Mouse (Mus musculus) heart, embryonic 14.5 days (tissue): ENCODE measurements around the gene Fam189b. TPM values are rescaled to one million over a fixed set of nuclear protein-coding genes. Genes with fewer than 3 reads are reported as not detected.
A peak's percentile ranks its signal among the peaks of the same experiment; 100 is the strongest.

Source experiments
- ATAC-seq: fragments of 200-750 bp; cut with Nextera tagmentation; 2 replicates; pipeline ENCODE4 v1.8.0; 2017; ENCODE audit warnings: low read depth, moderate TSS enrichment; ENCODE audit not compliant: insufficient number of reproducible peaks, insufficient read depth, low FRiP score
- H3K27ac ChIP-seq, 2 experiments: fragments of 200-500 bp in 1 of 2; fragments of 300-500 bp in 1 of 2; sonication (generic) in 1 of 2; replicated peaks in 1 of 2; 2 replicates each; pipeline ENCODE4 v1.5.1; 2012 to 2014; ENCODE audit warnings: low read depth in 2 of 2, low read length in 2 of 2, control low read depth in 1 of 2, mild to moderate bottlenecking in 1 of 2, mixed read lengths in 1 of 2; ENCODE audit not compliant: control insufficient read depth in 1 of 2, insufficient read depth in 1 of 2
- H3K27me3 ChIP-seq: fragments of 300-500 bp; sonication (generic); 2 replicates; pipeline ENCODE4 v1.6.1; 2014; ENCODE audit warnings: mild to moderate bottlenecking, low read length, control low read depth; ENCODE audit not compliant: control insufficient read depth, insufficient read depth
- H3K36me3 ChIP-seq: fragments of 300-500 bp; sonication (generic); 2 replicates; pipeline ENCODE4 v1.6.1; 2014; ENCODE audit warnings: mild to moderate bottlenecking, control low read depth, low read length, mixed read lengths; ENCODE audit not compliant: control insufficient read depth, insufficient read depth
- H3K4me1 ChIP-seq, 2 experiments: fragments of 200-500 bp in 1 of 2; fragments of 300-500 bp in 1 of 2; sonication (generic) in 1 of 2; 2 replicates each; pipeline ENCODE4 v1.6.1; 2012 to 2014; ENCODE audit warnings: low read length in 2 of 2, control low read depth in 1 of 2, mixed read lengths in 1 of 2; ENCODE audit not compliant: control insufficient read depth in 2 of 2, insufficient read depth in 2 of 2
- H3K4me2 ChIP-seq: fragments of 300-500 bp; sonication (generic); 2 replicates; pipeline ENCODE4 v1.6.1; 2014; ENCODE audit warnings: mild to moderate bottlenecking, low read length
- H3K4me3 ChIP-seq, 2 experiments: fragments of 200-500 bp in 1 of 2; fragments of 300-500 bp in 1 of 2; sonication (generic) in 1 of 2; 2 replicates each; pipeline ENCODE4 v1.5.1; 2012 to 2014; ENCODE audit warnings: low read length in 2 of 2, mild to moderate bottlenecking in 2 of 2, control low read depth in 1 of 2, low read depth in 1 of 2, moderate library complexity in 1 of 2; ENCODE audit not compliant: control insufficient read depth in 1 of 2, insufficient read depth in 1 of 2
- H3K9ac ChIP-seq: fragments of 300-500 bp; sonication (generic); 2 replicates; pipeline ENCODE4 v1.6.1; 2014; ENCODE audit warnings: mild to moderate bottlenecking, low read length
- H3K9me3 ChIP-seq: fragments of 300-500 bp; sonication (generic); 2 replicates; pipeline ENCODE4 v1.6.1; 2016; ENCODE audit warnings: low read length, control low read depth; ENCODE audit not compliant: control insufficient read depth
- WGBS: fragments of 180-500 bp; shearing (Covaris S2); extraction: QIAGEN DNeasy Blood & Tissue Kit; methylation state at CpG from one replicate; pipeline ENCODE4 v1.1.7; 2014; 5-methylcytosine and 5-hydroxymethylcytosine counted together
- polyA plus RNA-seq: library from polyadenylated mRNA; unstranded; fragments of >200 nt; fragmentation: Nextera tagmentation; extraction: Ambion mirVana; gene quantifications from 2 replicates; pipeline ENCODE4 v1.2.1, GENCODE M21; 2014

The Fam189b gene
- polyA plus RNA-seq, 1 experiment from 2014 or later: 12.8 TPM

DNA sequence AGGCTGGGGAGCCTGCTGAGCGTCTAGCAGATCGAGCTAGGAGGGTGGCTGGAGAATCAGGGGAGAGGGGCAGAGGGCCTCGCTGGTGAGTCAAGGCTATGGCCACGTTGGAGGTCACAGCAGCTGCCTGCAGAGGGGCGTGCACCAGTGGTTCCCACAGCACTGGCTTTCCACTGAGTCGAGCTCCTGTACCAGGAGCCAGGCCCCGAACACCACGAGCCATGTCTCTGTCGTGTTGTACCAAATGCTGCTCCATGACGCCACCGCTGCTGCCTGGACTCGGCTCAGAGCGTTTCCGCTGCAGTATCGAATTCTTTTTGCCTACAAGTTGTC lies 35.0 kb upstream of the Fam189b start:
- H3K9ac ChIP-seq: 0 out of 2 replicates have a peak overlapping the region, but pooled peaks have one; percentile 7

DNA sequence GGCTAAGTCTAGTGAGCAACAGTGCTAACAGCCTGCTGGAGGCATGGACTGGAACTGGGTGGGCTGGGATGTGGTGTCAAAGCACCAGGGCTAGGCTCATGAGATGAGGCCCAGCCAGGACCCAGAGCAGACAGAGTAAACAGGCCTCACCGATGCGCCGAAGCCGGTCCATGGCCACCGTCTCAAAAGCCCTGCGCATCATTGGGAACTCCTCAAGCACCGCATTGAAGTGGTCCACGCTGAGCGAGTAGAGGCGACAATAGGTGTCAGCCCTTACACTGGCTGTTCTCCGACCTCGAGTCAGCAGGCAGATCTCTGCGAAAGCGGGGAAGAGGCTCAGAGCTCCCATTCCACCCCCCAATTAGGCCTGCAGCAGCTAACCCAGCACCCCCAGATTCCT lies 34.4 kb upstream of the Fam189b start:
- Histone ChIP-seq H3K4me1 (peaks cover 5 to 6% of the 10 kb centered on the region in 2 experiments; a peak in 3 of 4 replicates), H3K4me2 (no peak overlapping the region), H3K9me3 (no peaks in the 10 kb centered on the region), H3K27me3 (peaks cover 70% of the 10 kb centered on the region), H3K9ac (no peak overlapping the region), H3K27ac (no peak overlapping the region), H3K4me3 (no peak overlapping the region), H3K36me3 (no peaks in the 10 kb centered on the region)
- 68% methylated on average over 14 of the region's 14 CpGs for WGBS
- ATAC-seq: no peak

More for the DNA sequence above, 35.0 kb upstream of the Fam189b start:
- ATAC-seq: no peak
- no peak overlapping the region for H3K27ac ChIP-seq
- peaks cover 67% of the 10 kb centered on the region for H3K27me3 ChIP-seq
- peak overlapping the region; percentile 56 for H3K4me2 ChIP-seq
- no peaks in the 10 kb centered on the region for H3K9me3 ChIP-seq
- WGBS: 9% methylated on average over 15 of the region's 15 CpGs
- peaks cover 5 to 6% of the 10 kb centered on the region in 2 experiments; a peak in 3 of 4 replicates for H3K4me1 ChIP-seq
- no peaks in the 10 kb centered on the region for H3K36me3 ChIP-seq
- H3K4me3 ChIP-seq: peak overlapping the region; percentile 10 to 14; a peak in 3 of 4 replicates

DNA sequence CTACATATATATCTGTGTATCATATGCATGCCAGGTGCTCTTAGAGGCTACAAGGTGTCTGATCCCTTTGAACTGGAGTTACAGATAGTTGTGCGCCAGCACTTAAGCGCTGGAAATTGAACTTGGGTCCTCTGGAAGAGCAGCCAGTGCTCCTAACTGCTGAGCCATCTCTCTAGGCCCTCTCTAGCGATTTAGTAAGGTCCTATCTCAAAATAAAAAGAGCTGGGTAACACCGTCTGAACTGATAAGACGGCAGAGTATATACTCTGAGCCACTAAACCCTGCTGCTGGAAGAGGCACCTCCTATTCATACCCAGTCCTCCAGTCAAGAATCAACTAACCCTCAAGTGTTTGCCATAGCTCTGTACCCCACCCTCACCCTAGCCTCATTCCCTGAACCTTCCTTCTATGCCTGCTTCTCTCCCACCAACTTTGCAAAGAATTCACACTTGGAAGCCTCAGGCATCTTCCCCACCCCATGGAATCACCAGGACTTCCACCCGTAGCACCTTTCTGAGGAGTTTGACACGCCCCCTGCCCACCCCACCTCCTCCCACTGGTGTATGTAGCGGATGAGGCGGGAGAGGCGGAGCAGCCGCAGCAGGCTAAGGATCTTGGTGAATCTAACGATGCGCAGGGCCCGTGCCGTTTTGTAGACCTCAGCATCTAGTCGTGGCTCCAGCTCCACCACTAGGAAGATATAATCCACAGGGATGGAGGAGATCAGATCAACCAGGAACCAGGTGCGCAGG lies 30.7 kb upstream of the Fam189b start:
- Histone ChIP-seq H3K36me3 (no peaks in the 10 kb centered on the region), H3K4me2 (no peak overlapping the region), H3K4me1 (peaks cover 5 to 6% of the 10 kb centered on the region in 2 experiments; a peak in 3 of 4 replicates), H3K27ac (no peak overlapping the region), H3K9me3 (no peaks in the 10 kb centered on the region), H3K9ac (no peak overlapping the region), H3K4me3 (no peak overlapping the region), H3K27me3 (peaks cover 49% of the 10 kb centered on the region)
- 38% methylated on average over 17 of the region's 17 CpGs for WGBS
- ATAC-seq: no peak

- no peak overlapping the region for H3K27ac ChIP-seq
- no peaks in the 10 kb centered on the region for H3K36me3 ChIP-seq
- H3K27me3 ChIP-seq: peaks cover 25% of the 10 kb centered on the region
- no peak overlapping the region for H3K9ac ChIP-seq
- WGBS: 76% methylated on average over 8 of the region's 8 CpGs
- no peak overlapping the region for H3K4me2 ChIP-seq
- H3K9me3 ChIP-seq: no peaks in the 10 kb centered on the region
- peaks cover 0 to 5% of the 10 kb centered on the region in 2 experiments; a peak in 1 of 4 replicates for H3K4me1 ChIP-seq
- no peak overlapping the region for H3K4me3 ChIP-seq
- no peak for ATAC-seq
These were observed 26.0 kb upstream of the Fam189b start for GRCm38 (mm10) chr3:89156951-89157350.

DNA sequence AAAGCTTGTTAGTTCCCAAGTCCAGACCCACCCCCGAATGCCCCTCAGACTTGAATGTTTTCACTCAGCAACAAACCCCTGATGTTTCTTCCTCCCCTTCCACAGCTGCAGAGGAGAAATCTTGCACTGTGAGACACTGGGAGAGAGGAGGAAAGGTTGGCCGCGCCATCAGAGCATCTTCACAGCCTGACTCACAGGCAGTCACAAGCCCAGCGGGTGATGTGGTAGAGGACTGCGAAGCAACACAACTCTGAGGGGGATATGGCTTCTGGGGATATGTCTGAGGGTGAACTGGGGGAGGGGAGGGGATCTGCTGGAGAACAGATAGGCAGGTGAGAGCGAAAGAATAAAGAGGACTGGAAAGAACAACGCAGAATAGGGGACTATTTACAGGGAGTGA lies 24.3 kb upstream of the Fam189b start:
- H3K4me1 ChIP-seq: peaks cover under 1 to 6% of the 10 kb centered on the region in 2 experiments
- no peak overlapping the region for H3K27ac ChIP-seq
- H3K9ac ChIP-seq: no peak overlapping the region
- H3K36me3 ChIP-seq: no peaks in the 10 kb centered on the region
- no peak overlapping the region for H3K4me2 ChIP-seq
- WGBS: 13% methylated on average over 7 of the region's 7 CpGs
- peaks cover 16% of the 10 kb centered on the region for H3K27me3 ChIP-seq
- no peaks in the 10 kb centered on the region for H3K9me3 ChIP-seq
- H3K4me3 ChIP-seq: no peak overlapping the region
- ATAC-seq: no peak

- ATAC-seq: no peak
- Histone ChIP-seq H3K4me3 (peak overlapping the region; percentile 52), H3K9me3 (no peaks in the 10 kb centered on the region), H3K4me1 (peaks cover 2 to 12% of the 10 kb centered on the region in 2 experiments), H3K27me3 (peaks cover 16% of the 10 kb centered on the region), H3K36me3 (no peaks in the 10 kb centered on the region), H3K4me2 (peak overlapping the region; percentile 90), H3K9ac (no peak overlapping the region), H3K27ac (no peak overlapping the region)
- WGBS: under 1% methylated on average over 13 of the region's 13 CpGs
These were observed 23.7 kb upstream of the Fam189b start for GRCm38 (mm10) chr3:89159211-89159610.

DNA sequence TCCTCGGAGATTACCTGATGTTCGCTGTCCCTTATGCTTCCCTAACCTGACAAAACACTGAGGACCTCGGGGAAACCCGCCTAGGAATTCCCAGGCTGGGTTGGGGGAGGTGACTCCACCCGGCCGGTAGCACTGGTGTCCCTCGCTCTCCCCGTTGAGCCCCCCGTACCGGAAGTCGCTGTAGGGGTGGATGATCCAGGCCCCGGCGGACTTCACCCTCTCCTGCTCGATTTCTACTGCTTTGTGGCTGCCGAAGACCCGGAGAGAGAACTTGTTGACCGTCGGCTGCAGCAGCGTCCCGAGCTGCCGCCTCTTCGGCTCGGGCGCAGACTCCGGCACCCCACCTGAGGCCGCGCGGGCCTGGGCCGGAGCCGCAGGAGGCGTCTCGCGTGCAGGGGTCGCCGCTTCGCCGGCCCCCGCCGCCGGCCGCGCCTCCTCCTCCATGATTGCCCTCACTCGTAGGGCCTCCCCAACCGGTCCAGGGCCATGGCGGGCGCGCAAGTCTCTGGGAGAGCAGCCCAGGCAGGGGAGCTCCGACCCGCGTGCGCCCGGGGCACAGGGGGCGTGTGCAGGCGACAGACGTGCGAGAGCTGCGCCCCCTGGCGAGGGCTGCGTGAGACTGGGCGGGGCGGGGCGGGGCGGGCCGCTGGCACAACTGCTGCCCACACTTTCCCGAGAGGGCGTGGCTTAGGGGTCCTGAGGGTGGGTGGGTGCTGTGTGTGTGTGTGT lies 23.2 kb upstream of the Fam189b start, which contains the start of gene Hcn3:
TSS of gene Hcn3 (minus strand) at position 581 of the 729 bp plus-strand sequence.
- Histone ChIP-seq H3K4me3 (peak within 1 kb of the TSS; percentile 52), H3K36me3 (no peaks in the 10 kb centered on the region), H3K4me1 (peaks cover 2 to 12% of the 10 kb centered on the region in 2 experiments), H3K4me2 (peak within 1 kb of the TSS; percentile 90), H3K27me3 (peaks cover 16% of the 10 kb centered on the region), H3K27ac (no peak within 1 kb of the TSS), H3K9me3 (no peaks in the 10 kb centered on the region), H3K9ac (peak within 1 kb of the TSS; percentile 53; the same call in 1 of the 2 replicates)
- ATAC-seq: peak; percentile 57
- WGBS: under 1% methylated on average over 60 of the region's 66 CpGs
